Mouse (Mus musculus) small intestine, adult 2 months (tissue): ENCODE results near the gene Zfp697. TPM values are rescaled to one million over a fixed set of nuclear protein-coding genes. Genes with fewer than 3 reads are reported as not detected.
"Not testable (repeated sequence)": the region's sequence is repeated elsewhere in the genome, so short reads cannot be mapped to it uniquely, and the experiment has no call there.

Experiments
- H3K27ac ChIP-seq: fragments of 200-500 bp; 2 replicates; pipeline ENCODE4 v1.5.1; 2012; ENCODE audit warnings: low read depth, low read length, control low read depth, inconsistent platforms; ENCODE audit not compliant: insufficient read depth
- H3K27me3 ChIP-seq: fragments of 200-500 bp; 2 replicates; pipeline ENCODE4 v1.6.1; 2012; ENCODE audit warnings: mild to moderate bottlenecking, moderate library complexity, low read length, inconsistent platforms; ENCODE audit not compliant: control insufficient read depth, insufficient read depth
- H3K36me3 ChIP-seq: fragments of 200-500 bp; 2 replicates; pipeline ENCODE4 v1.6.1; 2012; ENCODE audit warnings: mild to moderate bottlenecking, low read length, control low read depth, inconsistent platforms; ENCODE audit not compliant: control insufficient read depth, insufficient read depth
- H3K4me1 ChIP-seq: fragments of 200-500 bp; 2 replicates; pipeline ENCODE4 v1.6.1; 2012; ENCODE audit warnings: low read length, inconsistent platforms, mixed read lengths; ENCODE audit not compliant: control insufficient read depth, insufficient read depth, insufficient read length
- H3K4me3 ChIP-seq: fragments of 200-500 bp; 2 replicates; pipeline ENCODE4 v1.5.1; 2012; ENCODE audit warnings: low read depth, mild to moderate bottlenecking, control low read depth, inconsistent platforms, low read length, moderate library complexity
- CTCF ChIP-seq: fragments of 200-500 bp; IDR thresholded peaks from 2 replicates; pipeline ENCODE4 v1.5.1; 2012; ENCODE audit warnings: low read depth, mild to moderate bottlenecking, control low read depth, inconsistent platforms, low read length, moderate library complexity, mixed read lengths; ENCODE audit not compliant: insufficient replicate concordance, insufficient read length; ENCODE audit errors: extremely low read depth
- POLR2A ChIP-seq: fragments of 200-500 bp; IDR thresholded peaks from 2 replicates; pipeline ENCODE4 v1.6.1; 2012; ENCODE audit warnings: low read depth, mild to moderate bottlenecking, control low read depth, inconsistent platforms, low read length, moderate library complexity
- WGBS: fragments of 180-500 bp; shearing (Covaris S2); methylation state at CpG from one replicate; pipeline ENCODE4 v1.1.7; 2018; 5-methylcytosine and 5-hydroxymethylcytosine counted together
- polyA plus RNA-seq: library from polyadenylated mRNA; depleted of rRNA; stranded (reverse); fragments of >200 nt; gene quantifications from 2 replicates; pipeline ENCODE4 v1.2.3, GENCODE M21; 2012

Zfp697 gene
- polyA plus RNA-seq, 1 experiment, result 0.89 TPM

DNA sequence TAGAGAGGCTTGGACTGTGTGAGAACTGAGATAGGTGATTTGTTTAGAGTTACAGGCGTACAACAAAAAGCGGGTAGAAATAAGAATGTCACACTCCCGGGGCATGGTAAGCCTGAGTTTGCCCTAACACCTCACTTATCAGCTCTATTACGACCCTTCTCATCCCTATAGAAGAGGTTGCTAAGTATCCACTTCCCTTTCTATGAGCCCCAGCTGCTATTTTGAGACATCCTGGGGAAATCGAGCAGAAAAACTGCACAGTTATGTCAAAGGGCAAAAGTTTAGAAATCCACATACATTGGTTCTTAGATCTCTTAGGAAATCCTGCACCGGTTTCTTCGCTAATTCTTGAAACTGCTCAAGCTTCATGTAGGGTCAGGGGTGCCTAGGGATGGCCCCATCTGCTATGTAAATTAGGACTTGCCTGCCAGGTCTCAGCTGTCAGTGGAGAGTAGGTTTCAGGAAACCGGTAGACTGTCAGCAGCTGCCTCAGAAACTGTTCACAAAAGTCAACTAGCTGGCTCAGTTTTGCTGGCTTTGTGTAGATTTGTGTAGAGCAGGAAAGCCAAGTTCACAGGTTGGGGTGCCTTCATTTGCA lies 46.8 kb downstream of the Zfp697 start:
- WGBS, result 72% methylated on average over 8 of the region's 8 CpGs
- Histone ChIP-seq H3K4me1 (peaks cover 6% of the 10 kb centered on the region), H3K27me3 (peaks cover 16% of the 10 kb centered on the region), H3K27ac (no peak overlapping the region), H3K4me3 (no peak overlapping the region), H3K36me3 (no peaks in the 10 kb centered on the region)
- TF ChIP-seq POLR2A (no peak), CTCF (no peak)

DNA sequence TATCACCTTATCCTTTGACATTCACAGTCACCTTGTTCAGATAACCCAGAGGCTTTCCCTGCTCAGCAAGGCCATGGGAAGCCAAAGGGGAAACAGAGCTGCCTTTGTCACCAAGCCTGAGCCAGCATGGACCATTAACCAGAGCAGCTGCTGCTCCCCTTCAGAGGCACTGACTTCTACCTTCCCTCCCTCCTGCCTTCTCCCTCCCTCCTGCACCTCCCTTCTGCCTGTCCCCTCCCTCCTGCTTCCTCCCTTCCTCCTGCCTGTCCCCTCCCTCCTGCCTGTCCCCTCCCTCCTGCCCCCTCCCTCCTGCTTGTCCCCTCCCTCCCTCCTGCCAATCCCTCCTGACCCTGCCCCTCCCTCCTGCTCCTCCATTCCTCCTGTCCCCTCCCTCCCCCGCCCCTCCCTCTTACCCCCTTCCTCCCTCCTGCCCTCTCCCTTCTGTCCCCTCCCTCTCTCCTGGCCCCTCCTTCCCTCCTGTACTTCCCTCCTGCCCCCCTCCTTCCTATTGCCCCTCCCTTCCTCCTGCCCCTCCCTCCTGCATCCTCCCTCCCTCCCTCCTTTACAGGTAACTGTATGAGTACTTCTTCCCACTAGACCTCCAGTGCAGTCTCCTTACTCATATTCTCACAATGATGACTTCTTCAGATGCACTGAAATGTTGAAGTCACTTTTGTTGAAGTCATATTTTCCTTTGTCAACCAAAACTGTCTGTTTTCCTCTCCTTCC lies 52.0 kb downstream of the Zfp697 start:
- no peak overlapping the region for H3K27ac ChIP-seq

GRCm38 (mm10) chr3:98435030-98435429 lies 52.8 kb downstream of the Zfp697 start:
- Histone ChIP-seq H3K4me3 (no peak overlapping the region), H3K4me1 (no peaks in the 10 kb centered on the region), H3K36me3 (no peaks in the 10 kb centered on the region), H3K27ac (no peak overlapping the region), H3K27me3 (no peaks in the 10 kb centered on the region)
- TF ChIP-seq POLR2A (no peak), CTCF (no peak)
- 78% methylated on average over 1 of the region's 1 CpGs for WGBS

More for the DNA sequence above, 52.0 kb downstream of the Zfp697 start:
- Histone ChIP-seq H3K4me1 (no peaks in the 10 kb centered on the region), H3K27me3 (no peaks in the 10 kb centered on the region; the same call in 1 of the 2 replicates), H3K36me3 (no peaks in the 10 kb centered on the region), H3K4me3 (no peak overlapping the region)
- WGBS, result 0% methylated on average over 1 of the region's 1 CpGs
- TF ChIP-seq CTCF, result no peak
- no peak for TF ChIP-seq POLR2A

DNA sequence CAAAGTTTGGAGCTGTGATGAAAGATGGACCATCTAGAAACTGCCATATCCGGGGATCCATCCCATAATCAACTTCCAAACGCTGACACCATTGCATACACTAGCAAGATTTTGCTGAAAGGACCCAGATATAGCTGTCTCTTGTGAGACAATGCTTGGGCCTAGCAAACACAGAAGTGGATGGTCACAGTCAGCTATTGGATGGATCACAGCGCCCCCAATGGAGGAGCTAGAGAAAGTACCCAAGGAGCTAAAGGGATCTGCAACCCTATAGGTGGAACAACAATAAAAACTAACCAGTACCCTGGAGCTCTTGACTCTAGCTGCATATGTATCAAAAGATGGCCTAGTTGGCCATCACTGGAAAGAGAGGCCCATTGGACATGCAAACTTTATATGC lies 60.0 kb downstream of the Zfp697 start:
- not testable (repeated sequence) for H3K27me3 ChIP-seq, H3K4me3 ChIP-seq, H3K27ac ChIP-seq, H3K36me3 ChIP-seq, H3K4me1 ChIP-seq
- WGBS, result 50% methylated on average over 3 of the region's 3 CpGs

DNA sequence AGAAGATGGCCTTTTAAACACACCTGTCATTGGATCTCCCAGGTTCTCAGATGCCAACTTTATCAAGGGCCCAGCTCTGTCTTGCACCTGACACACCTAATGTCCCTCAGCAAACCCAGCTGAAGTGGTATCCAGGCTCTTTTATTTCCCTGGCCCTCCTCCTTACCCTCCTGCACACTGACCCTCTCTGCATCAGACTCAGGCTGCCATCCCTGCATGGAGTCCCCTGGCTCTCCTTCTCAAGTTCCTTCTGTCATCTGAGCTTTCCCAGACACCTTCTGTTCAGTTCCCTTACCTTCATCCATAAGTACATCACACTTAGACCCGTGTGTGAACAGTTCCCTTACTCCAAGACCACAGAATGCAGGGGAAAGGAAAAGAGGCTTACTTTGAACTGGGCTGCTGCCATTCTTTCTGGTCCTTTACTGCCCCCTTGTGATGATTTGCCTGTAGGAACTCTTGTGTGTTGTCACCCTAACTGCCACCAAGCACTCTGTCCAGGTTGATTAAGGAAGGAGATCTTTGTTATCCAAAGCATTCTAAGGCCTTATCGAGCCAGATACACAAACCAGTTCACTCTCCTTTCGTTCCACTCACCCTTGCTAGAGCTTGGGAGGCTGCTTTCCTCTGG lies 61.0 kb downstream of the Zfp697 start:
- WGBS, result 4% methylated on average over 3 of the region's 3 CpGs
- not testable (repeated sequence) for H3K4me1 ChIP-seq

DNA sequence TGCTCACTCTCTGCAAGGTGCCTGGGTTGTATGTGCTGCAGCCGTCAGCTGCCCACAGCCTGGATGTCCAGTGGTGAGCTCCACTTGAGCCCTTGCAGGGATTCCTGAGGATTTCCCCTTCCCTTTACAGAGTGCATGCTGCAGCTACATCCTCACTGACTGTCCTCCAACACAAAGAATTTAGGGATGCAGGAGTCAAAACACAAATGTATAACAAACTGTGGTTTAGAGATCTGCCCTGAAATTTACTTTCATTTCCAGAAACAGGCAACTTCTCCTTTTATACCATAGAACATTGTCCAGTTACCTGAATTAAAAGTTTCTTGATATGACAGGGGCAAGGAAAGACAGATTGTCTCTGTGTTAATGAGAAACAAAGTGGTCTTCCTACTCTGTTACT lies 61.7 kb downstream of the Zfp697 start:
- WGBS, result 86% methylated on average over 1 of the region's 1 CpGs
- H3K4me1 ChIP-seq, H3K4me3 ChIP-seq, H3K27me3 ChIP-seq, H3K36me3 ChIP-seq, H3K27ac ChIP-seq: not testable (repeated sequence)

More for the DNA sequence above, 61.0 kb downstream of the Zfp697 start:
- not testable (repeated sequence) for H3K27me3 ChIP-seq, H3K4me3 ChIP-seq, H3K36me3 ChIP-seq, H3K27ac ChIP-seq

GRCm38 (mm10) chr3:98453786-98454185 lies 71.5 kb downstream of the Zfp697 start:
- not testable (repeated sequence) for H3K27me3 ChIP-seq, H3K4me3 ChIP-seq, H3K27ac ChIP-seq, H3K4me1 ChIP-seq, H3K36me3 ChIP-seq
- WGBS, result 50% methylated on average over 5 of the region's 5 CpGs

DNA sequence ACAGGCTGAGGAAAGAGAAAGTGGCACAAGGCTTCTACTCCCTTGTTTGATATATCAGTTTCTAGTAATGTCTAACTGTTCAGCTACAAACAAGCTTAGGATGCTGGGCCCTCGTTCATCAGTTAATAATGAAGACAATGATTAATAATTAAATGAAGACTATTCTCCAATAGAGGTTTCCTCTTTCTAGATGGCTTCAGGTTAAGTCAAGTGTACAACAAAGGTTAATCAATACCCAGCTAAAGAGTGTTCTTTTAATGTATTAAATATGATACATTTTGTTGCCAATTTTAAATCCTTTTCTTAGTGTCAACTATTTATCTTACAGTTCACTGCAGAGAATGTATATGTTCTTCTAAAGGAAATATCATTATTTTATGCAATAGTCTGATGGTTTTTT lies 74.8 kb downstream of the Zfp697 start, which contains the start of gene Gm4450:
Gene Gm4450, minus strand, starts transcription at position 101 of the 400 bp plus-strand sequence.
- H3K4me1 ChIP-seq, H3K27ac ChIP-seq, H3K36me3 ChIP-seq, H3K4me3 ChIP-seq, H3K27me3 ChIP-seq: not testable (repeated sequence)
- 100% methylated on average over 1 of the region's 1 CpGs for WGBS

GRCm38 (mm10) chr3:98469323-98469722 lies 87.1 kb downstream of the Zfp697 start:
- H3K27ac ChIP-seq, result not testable (repeated sequence)

GRCm38 (mm10) chr3:98471057-98471456 lies 88.8 kb downstream of the Zfp697 start:
- H3K4me3 ChIP-seq, H3K36me3 ChIP-seq, H3K4me1 ChIP-seq, H3K27ac ChIP-seq, H3K27me3 ChIP-seq: not testable (repeated sequence)
- WGBS, result no CpG with 5 or more reads among the region's 1 CpGs

More at GRCm38 (mm10) chr3:98469323-98469722, 87.1 kb downstream of the Zfp697 start:
- not testable (repeated sequence) for H3K27me3 ChIP-seq, H3K4me1 ChIP-seq, H3K4me3 ChIP-seq, H3K36me3 ChIP-seq
- 20% methylated on average over 1 of the region's 2 CpGs for WGBS

GRCm38 (mm10) chr3:98471499-98471898 lies 89.2 kb downstream of the Zfp697 start:
- H3K4me1 ChIP-seq, H3K36me3 ChIP-seq, H3K27me3 ChIP-seq, H3K27ac ChIP-seq, H3K4me3 ChIP-seq: not testable (repeated sequence)
